ENCODE assay signal across 11 mouse cellular contexts in the genomic region with DNA sequence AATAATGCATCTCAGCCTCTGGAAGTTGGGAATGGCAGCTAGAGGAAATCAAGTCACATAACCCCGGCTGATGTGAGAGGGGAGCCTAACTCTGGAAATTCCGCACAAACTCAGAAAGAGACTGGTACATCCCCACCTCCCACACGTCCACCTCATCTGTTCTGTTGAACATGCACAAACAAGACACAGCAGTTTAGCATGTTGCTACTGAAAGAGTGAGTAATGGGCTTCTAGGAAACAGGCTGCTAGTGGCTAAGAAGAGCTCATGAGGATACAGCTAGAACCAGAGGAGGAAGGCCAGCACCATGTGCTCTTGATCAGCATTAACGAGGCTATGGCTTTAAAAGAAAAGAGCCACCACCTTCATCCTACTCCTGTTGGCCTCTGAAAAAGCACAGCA. TPM values are rescaled to one million over a fixed set of nuclear protein-coding genes. Genes with fewer than 3 reads are reported as not detected.
DNase-seq lines count a peak whose midpoint lies in the region; ATAC-seq lines count a peak whose summit lies in the region.
"Had no signal": no experiment of that assay in that cellular context is flagged by ENCODE, and none has a peak within 500 bp of the region (broad histone marks: within the 10 kb centered on the region; RNA-seq: fewer than 3 reads in every experiment).

No protein-coding gene starts in this region.

- H3K4me2 ChIP-seq in hindbrain, embryonic 13.5 days = no peak overlapping the region
- H3K4me2 ChIP-seq in neural tube, embryonic 14.5 days (ENCODE audit: low read depth, low read length) = peak overlapping the region; percentile 6; the same call in 1 of the 2 replicates
- H3K4me2 ChIP-seq in limb, embryonic 15.5 days = no peak overlapping the region
- H3K4me2 ChIP-seq: neural tube, embryonic 15.5 days had no signal

- H3K36me3 ChIP-seq in hindbrain, embryonic 13.5 days = peaks cover 31% of the 10 kb centered on the region
- peaks cover 55% of the 10 kb centered on the region for H3K36me3 ChIP-seq in hindbrain, embryonic 10.5 days
- H3K36me3 ChIP-seq in neural tube, embryonic 14.5 days (ENCODE audit: control insufficient read depth, insufficient read depth, low read length) = peaks cover 20% of the 10 kb centered on the region; the same call in 1 of the 2 replicates
- H3K36me3 ChIP-seq in limb, embryonic 15.5 days = peaks cover 32% of the 10 kb centered on the region

- WGBS in hindbrain, embryonic 13.5 days = 81% methylated on average over 4 of the region's 4 CpGs
- WGBS in hindbrain, embryonic 10.5 days = 82% methylated on average over 4 of the region's 4 CpGs
- 79% methylated on average over 4 of the region's 4 CpGs for WGBS in neural tube, embryonic 14.5 days
- 63% methylated on average over 4 of the region's 4 CpGs for WGBS in limb, embryonic 15.5 days

- DNase-seq in hindbrain, embryonic 10.5 days (ENCODE audit: low spot score) = no peak
- no peak for DNase-seq in neural tube, embryonic 10.5 days (ENCODE audit: extremely low spot score, low spot score)
- DNase-seq in spleen, adult 18-20 months = no peak
- DNase-seq in urinary bladder, adult 2 months (ENCODE audit: low spot score) = no peak
- DNase-seq: heart, postnatal 36 days; kidney, postnatal 36 days; thymus, adult 18-20 months had no signal

- H3K9me3 ChIP-seq in hindbrain, embryonic 13.5 days = no peaks in the 10 kb centered on the region
- no peaks in the 10 kb centered on the region for H3K9me3 ChIP-seq in hindbrain, embryonic 10.5 days
- no peaks in the 10 kb centered on the region for H3K9me3 ChIP-seq in neural tube, embryonic 14.5 days (ENCODE audit: control insufficient read depth, low read length)
- no peaks in the 10 kb centered on the region for H3K9me3 ChIP-seq in limb, embryonic 15.5 days
- H3K9me3 ChIP-seq: neural tube, embryonic 15.5 days had no signal

- ATAC-seq in hindbrain, embryonic 13.5 days (ENCODE audit: low FRiP score) = no peak
- no peak for ATAC-seq in neural tube, embryonic 14.5 days (ENCODE audit: low read depth)
- no peak for ATAC-seq in limb, embryonic 15.5 days (ENCODE audit: insufficient number of reproducible peaks, low FRiP score, low TSS enrichment, low read depth)

- no peaks in the 10 kb centered on the region for H3K27me3 ChIP-seq in hindbrain, embryonic 13.5 days
- H3K27me3 ChIP-seq in hindbrain, embryonic 10.5 days (ENCODE audit: insufficient read depth, poor library complexity, severe bottlenecking) = no peaks in the 10 kb centered on the region
- H3K27me3 ChIP-seq in neural tube, embryonic 14.5 days (ENCODE audit: control insufficient read depth, insufficient read depth, low read length) = no peaks in the 10 kb centered on the region
- H3K27me3 ChIP-seq in limb, embryonic 15.5 days = no peaks in the 10 kb centered on the region
- H3K27me3 ChIP-seq: neural tube, embryonic 15.5 days had no signal

- no peak overlapping the region for H3K4me3 ChIP-seq in hindbrain, embryonic 13.5 days
- no peak overlapping the region for H3K4me3 ChIP-seq in hindbrain, embryonic 10.5 days
- H3K4me3 ChIP-seq in neural tube, embryonic 14.5 days (ENCODE audit: low read depth, low read length) = no peak overlapping the region
- no peak overlapping the region for H3K4me3 ChIP-seq in limb, embryonic 15.5 days
- H3K4me3 ChIP-seq: neural tube, embryonic 15.5 days had no signal

- peaks cover 48% of the 10 kb centered on the region for H3K4me1 ChIP-seq in hindbrain, embryonic 13.5 days (replicated peaks)
- peaks cover 44% of the 10 kb centered on the region for H3K4me1 ChIP-seq in hindbrain, embryonic 10.5 days (replicated peaks)
- peaks cover 36% of the 10 kb centered on the region for H3K4me1 ChIP-seq in neural tube, embryonic 14.5 days (ENCODE audit: control insufficient read depth, insufficient read depth, low read length)
- peaks cover 22% of the 10 kb centered on the region for H3K4me1 ChIP-seq in limb, embryonic 15.5 days

- no peak overlapping the region for H3K27ac ChIP-seq in hindbrain, embryonic 13.5 days
- H3K27ac ChIP-seq in hindbrain, embryonic 10.5 days = no peak overlapping the region
- no peak overlapping the region for H3K27ac ChIP-seq in neural tube, embryonic 14.5 days (ENCODE audit: low read depth, low read length)
- H3K27ac ChIP-seq in limb, embryonic 15.5 days = peak overlapping the region; percentile 69; the same call in 1 of the 2 replicates
- H3K27ac ChIP-seq: neural tube, embryonic 15.5 days had no signal

- H3K9ac ChIP-seq in hindbrain, embryonic 13.5 days = 0 out of 2 replicates have a peak overlapping the region, but pooled peaks have one; percentile 20
- H3K9ac ChIP-seq in neural tube, embryonic 14.5 days (replicated peaks; ENCODE audit: low read depth, low read length) = no peak overlapping the region
- no peak overlapping the region for H3K9ac ChIP-seq in limb, embryonic 15.5 days
- H3K9ac ChIP-seq: neural tube, embryonic 15.5 days had no signal

RNA-seq across cellular contexts. Expression of a gene that starts 3.3 kb away (rescaled TPM):
- polyA plus RNA-seq in hindbrain, embryonic 13.5 days (2015; fragmentation: Nextera tagmentation; extraction: Ambion mirVana) = 7.2 and 8.1 TPM in 2 replicates
- polyA plus RNA-seq in hindbrain, embryonic 10.5 days (2016; fragmentation: Nextera tagmentation; extraction: Ambion mirVana) = 22.5 and 25.9 TPM in 2 replicates
- polyA plus RNA-seq in neural tube, embryonic 14.5 days (2014; fragmentation: Nextera tagmentation; extraction: Ambion mirVana) = 5.9 and 8.2 TPM in 2 replicates
- polyA plus RNA-seq in limb, embryonic 15.5 days (2015; fragmentation: Nextera tagmentation; extraction: Ambion mirVana) = 14.8 and 14.9 TPM in 2 replicates
- 5.2 and 8.8 TPM in 2 replicates for polyA plus RNA-seq in urinary bladder, adult 2 months (2012; rRNA removed)

RNA-seq across cellular contexts. Expression of a gene that starts 3.4 kb away (rescaled TPM):
- 5.5 and 6.3 TPM in 2 replicates for polyA plus RNA-seq in hindbrain, embryonic 13.5 days (2015; fragmentation: Nextera tagmentation; extraction: Ambion mirVana)
- polyA plus RNA-seq in hindbrain, embryonic 10.5 days (2016; fragmentation: Nextera tagmentation; extraction: Ambion mirVana) = 5.3 and 5.5 TPM in 2 replicates
- 6.2 and 6.4 TPM in 2 replicates for polyA plus RNA-seq in neural tube, embryonic 14.5 days (2014; fragmentation: Nextera tagmentation; extraction: Ambion mirVana)
- polyA plus RNA-seq in limb, embryonic 15.5 days (2015; fragmentation: Nextera tagmentation; extraction: Ambion mirVana) = 6.7 and 8.5 TPM in 2 replicates
- polyA plus RNA-seq in urinary bladder, adult 2 months (2012; rRNA removed) = 29.7 and 29.8 TPM in 2 replicates

RNA-seq across cellular contexts. Expression of a gene that starts 12.7 kb away (rescaled TPM):
- 25.7 and 28.6 TPM in 2 replicates for polyA plus RNA-seq in hindbrain, embryonic 13.5 days (2015; fragmentation: Nextera tagmentation; extraction: Ambion mirVana)
- polyA plus RNA-seq in hindbrain, embryonic 10.5 days (2016; fragmentation: Nextera tagmentation; extraction: Ambion mirVana) = 7.8 and 9.7 TPM in 2 replicates
- polyA plus RNA-seq in neural tube, embryonic 14.5 days (2014; fragmentation: Nextera tagmentation; extraction: Ambion mirVana) = 24.7 and 29.3 TPM in 2 replicates
- polyA plus RNA-seq in limb, embryonic 15.5 days (2015; fragmentation: Nextera tagmentation; extraction: Ambion mirVana) = 14.5 and 14.7 TPM in 2 replicates
- polyA plus RNA-seq in urinary bladder, adult 2 months (2012; rRNA removed) = 4.7 and 4.9 TPM in 2 replicates

RNA-seq across cellular contexts. Expression of a gene that starts 53.3 kb away (rescaled TPM):
- 16.2 and 16.9 TPM in 2 replicates for polyA plus RNA-seq in hindbrain, embryonic 13.5 days (2015; fragmentation: Nextera tagmentation; extraction: Ambion mirVana)
- 7.3 and 9.3 TPM in 2 replicates for polyA plus RNA-seq in hindbrain, embryonic 10.5 days (2016; fragmentation: Nextera tagmentation; extraction: Ambion mirVana)
- polyA plus RNA-seq in neural tube, embryonic 14.5 days (2014; fragmentation: Nextera tagmentation; extraction: Ambion mirVana) = 16.4 and 17.2 TPM in 2 replicates
- 4.8 and 6.7 TPM in 2 replicates for polyA plus RNA-seq in limb, embryonic 15.5 days (2015; fragmentation: Nextera tagmentation; extraction: Ambion mirVana)
- polyA plus RNA-seq in urinary bladder, adult 2 months (2012; rRNA removed) = 14.5 TPM in 2 replicates
